Mouse (Mus musculus): Measurements from ENCODE around the gene Plekhm1. TPM values are rescaled to one million over a fixed set of nuclear protein-coding genes. Genes with fewer than 3 reads are reported as not detected.

The Plekhm1 gene
- total RNA-seq, 4 experiments from 2014 or later = 14.1 to 16.4 (median 15.1) TPM

- DNase-seq (ENCODE audit: low spot score in 2 of 2) = no peak
These were observed 97.6 kb downstream of the Plekhm1 start for GRCm38 (mm10) chr11:103314736-103315374.

Other genes starting within 250 kb of the Plekhm1 start
- gene Fmnl1, start 241.6 kb downstream of the Plekhm1 start, total RNA-seq (2022) = 1 to 10 TPM; 2.2 to 3.9 (median 3.5) TPM
- gene 1700023F06Rik, start 204.1 kb downstream of the Plekhm1 start, total RNA-seq (2022) = not detected
- not detected for gene Spata32, start 194.3 kb downstream of the Plekhm1 start, total RNA-seq (2022)
- 1 to 10 TPM; 3.0 to 4.9 (median 4.2) TPM for gene Map3k14, start 145.2 kb downstream of the Plekhm1 start, total RNA-seq (2022)
- 1 to 10 TPM; 2.5 to 4.7 (median 4.4) TPM for gene Arhgap27, start 49.0 kb downstream of the Plekhm1 start, total RNA-seq (2022)
- gene Lrrc37a, start 91.9 kb upstream of the Plekhm1 start, total RNA-seq (2022) = not detected
- not detected for gene Gm884, start 208.5 kb upstream of the Plekhm1 start, total RNA-seq (2022)
- gene Lyzl6, start 226.2 kb upstream of the Plekhm1 start, total RNA-seq (2022) = not detected
- gene Rprml, start 236.9 kb upstream of the Plekhm1 start, total RNA-seq (2022) = under 1 TPM in 1 of 4 experiments, not detected in 3; 0.58 TPM

All from gastrocnemius, adult 8-10 months (tissue).